ENCODE assay signal across 9 mouse cellular contexts in genomic region chr10:3943492-3944395, GRCm38 (mm10). TPM values are rescaled to one million over a fixed set of nuclear protein-coding genes. Genes with fewer than 3 reads are reported as not detected.
DNase-seq lines count a peak whose midpoint lies in the region; ATAC-seq and TF ChIP-seq lines count a peak whose summit lies in the region.
"Had no signal": no experiment of that assay in that cellular context is flagged by ENCODE, and none has a peak within 500 bp of the region (broad histone marks: within the 10 kb centered on the region; RNA-seq: fewer than 3 reads in every experiment).

No protein-coding gene starts in this region.

- DNase-seq in 3134 (ENCODE audit: extremely low read depth, insufficient read length, low spot score) (peak; percentile 30), ES-CJ7 (ENCODE audit: low read depth, low spot score) (peak; percentile 83)
- DNase-seq in cerebellum, adult 11-12 months = peak; percentile 33
- DNase-seq in forebrain, postnatal 0 days = peak; percentile 82
- peak; percentile 80 for DNase-seq in kidney, postnatal 10 days
- peak; percentile 89 for DNase-seq in lung, postnatal 0 days (ENCODE audit: low spot score)
- DNase-seq in ovary, postnatal 10 days (ENCODE audit: low spot score) = peak; percentile 33
- peak; percentile 31 to 74 for DNase-seq in urinary bladder, postnatal 4 days (ENCODE audit: low spot score in 2 of 2)

- H3K9ac ChIP-seq in forebrain, postnatal 0 days = no peak overlapping the region
- H3K9ac ChIP-seq in lung, postnatal 0 days (replicated peaks; ENCODE audit: low read depth) = no peak overlapping the region
- H3K9ac ChIP-seq: heart, embryonic 13.5 days had no signal

- no peaks in the 10 kb centered on the region for H3K9me3 ChIP-seq in forebrain, postnatal 0 days (ENCODE audit: low read length)
- no peaks in the 10 kb centered on the region for H3K9me3 ChIP-seq in lung, postnatal 0 days (ENCODE audit: low read length)
- H3K9me3 ChIP-seq: heart, embryonic 13.5 days had no signal

- H3K4me1 ChIP-seq in forebrain, postnatal 0 days (ENCODE audit: insufficient read depth) = no peaks in the 10 kb centered on the region
- H3K4me1 ChIP-seq in lung, postnatal 0 days (ENCODE audit: insufficient read depth, low read depth, low read length) = no peaks in the 10 kb centered on the region

- no peak overlapping the region for H3K4me3 ChIP-seq in forebrain, postnatal 0 days (ENCODE audit: low read depth, low read length)
- no peak overlapping the region for H3K4me3 ChIP-seq in lung, postnatal 0 days (ENCODE audit: low read depth, low read length)
- H3K4me3 ChIP-seq: heart, embryonic 13.5 days had no signal

- H3K36me3 ChIP-seq in forebrain, postnatal 0 days (ENCODE audit: insufficient read depth) = no peaks in the 10 kb centered on the region
- no peaks in the 10 kb centered on the region; the same call in 1 of the 2 replicates for H3K36me3 ChIP-seq in lung, postnatal 0 days (ENCODE audit: insufficient read depth, low read length)

- peak; percentile 88 for TF ChIP-seq CTCF in forebrain, postnatal 0 days (IDR thresholded peaks at IDR 0.05; ENCODE audit: low read depth)
- TF ChIP-seq CTCF in lung, postnatal 0 days (IDR thresholded peaks at IDR 0.05) = peak; percentile 93

- ATAC-seq in forebrain, postnatal 0 days = peak; percentile 68
- ATAC-seq in lung, postnatal 0 days = no peak

- H3K4me2 ChIP-seq in forebrain, postnatal 0 days (ENCODE audit: low read depth) = no peak overlapping the region
- H3K4me2 ChIP-seq in lung, postnatal 0 days (replicated peaks; ENCODE audit: low read depth, low read length) = no peak overlapping the region
- H3K4me2 ChIP-seq: heart, embryonic 13.5 days had no signal

- no peak overlapping the region for H3K27ac ChIP-seq in forebrain, postnatal 0 days (ENCODE audit: low read depth, low read length)
- H3K27ac ChIP-seq in lung, postnatal 0 days (ENCODE audit: low read length) = no peak overlapping the region
- H3K27ac ChIP-seq: heart, embryonic 13.5 days had no signal

- WGBS in forebrain, postnatal 0 days = 27% methylated on average over 10 of the region's 10 CpGs
- 28% methylated on average over 10 of the region's 10 CpGs for WGBS in lung, postnatal 0 days

- H3K27me3 ChIP-seq in forebrain, postnatal 0 days (ENCODE audit: insufficient read depth, low read length) = no peaks in the 10 kb centered on the region
- H3K27me3 ChIP-seq in lung, postnatal 0 days (replicated peaks; ENCODE audit: insufficient read depth, low read length) = no peaks in the 10 kb centered on the region
- H3K27me3 ChIP-seq: heart, embryonic 13.5 days had no signal

- no peak for TF ChIP-seq EP300 in lung, postnatal 0 days (IDR thresholded peaks at IDR 0.05)

RNA-seq across cellular contexts. Expression of gene Mthfd1l, which starts 29.2 kb away (rescaled TPM):
- 8.0 and 9.1 TPM in 2 replicates for total RNA-seq in forebrain, postnatal 0 days (2014; rRNA removed)
- 5.1 and 5.9 TPM in 2 replicates for polyA plus RNA-seq in forebrain, postnatal 0 days (2015; fragmentation: Nextera tagmentation; extraction: Ambion mirVana)
- 3.0 and 3.7 TPM in 2 replicates for polyA plus RNA-seq in lung, postnatal 0 days (2015; fragmentation: Nextera tagmentation; extraction: Ambion mirVana)

Comparison
In these comparisons a context has a peak if more than half of its experiments do, and no peak if none do; other contexts are left out.
1. DNase-seq: peak in every context shown above with its lines; median percentile 89 in lung, postnatal 0 days; 83 in ES-CJ7; 82 in forebrain, postnatal 0 days; 80 in kidney, postnatal 10 days; 52 in urinary bladder, postnatal 4 days; 33 in cerebellum, adult 11-12 months; 33 in ovary, postnatal 10 days; 30 in 3134.